Mouse (Mus musculus): ENCODE measurements at regions not wholly inside any gene's neighbourhood (a gene's known extent, or its start where the extent isn't known, plus 50 kb on each side); places are given as distances from the start of the nearest gene placed in this dataset.
"Not testable (repeated sequence)": the region's sequence is repeated elsewhere in the genome, so short reads cannot be mapped to it uniquely, and the experiment has no call there.

DNA sequence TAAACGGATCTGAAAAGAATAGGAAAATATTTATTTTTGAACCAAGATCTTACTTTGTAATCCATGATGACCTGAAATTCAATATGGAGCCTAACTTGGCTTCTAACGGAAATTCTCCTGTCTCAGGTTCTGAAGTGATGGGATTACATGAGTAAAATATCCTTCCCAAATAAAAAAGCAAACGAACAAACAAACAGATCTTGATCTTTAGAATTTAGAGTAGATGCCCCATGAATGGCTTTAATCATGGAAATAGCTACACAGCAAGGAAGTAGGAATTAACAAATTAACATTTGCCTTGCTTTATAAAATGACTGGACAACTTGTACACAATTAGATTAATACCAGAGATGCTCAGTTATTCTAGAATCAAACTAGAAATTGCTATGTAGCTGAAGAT, 243.8 kb downstream of the Mef2c start:
- TF ChIP-seq CTCF (IDR thresholded peaks at IDR 0.05; ENCODE audit: borderline replicate concordance, control insufficient read depth, extremely low read depth, insufficient read depth, low read length, poor library complexity) (no peak), POLR2A (IDR thresholded peaks at IDR 0.05; ENCODE audit: control insufficient read depth, extremely low read depth, insufficient read depth, low read length, poor library complexity) (no peak)
- 82% methylated on average over 3 of the region's 3 CpGs for whole genome bisulfite sequencing
- H3K27me3 ChIP-seq (ENCODE audit: control insufficient read depth, insufficient read depth, low read length): 0 out of 2 replicates have a peak, but pooled peaks cover 3% of the 10 kb centered on the region
- no peaks in the 10 kb centered on the region for H3K36me3 ChIP-seq (ENCODE audit: control insufficient read depth, insufficient read depth, low read length)
- no peaks in the 10 kb centered on the region for H3K4me1 ChIP-seq (replicated peaks; ENCODE audit: control insufficient read depth, insufficient read depth, low read length)
- no peak overlapping the region for H3K27ac ChIP-seq (ENCODE audit: control insufficient read depth, insufficient read depth, low read length)
- no peak for DNase-seq
- H3K4me3 ChIP-seq (ENCODE audit: control insufficient read depth, insufficient read depth, low read length): no peak overlapping the region

DNA sequence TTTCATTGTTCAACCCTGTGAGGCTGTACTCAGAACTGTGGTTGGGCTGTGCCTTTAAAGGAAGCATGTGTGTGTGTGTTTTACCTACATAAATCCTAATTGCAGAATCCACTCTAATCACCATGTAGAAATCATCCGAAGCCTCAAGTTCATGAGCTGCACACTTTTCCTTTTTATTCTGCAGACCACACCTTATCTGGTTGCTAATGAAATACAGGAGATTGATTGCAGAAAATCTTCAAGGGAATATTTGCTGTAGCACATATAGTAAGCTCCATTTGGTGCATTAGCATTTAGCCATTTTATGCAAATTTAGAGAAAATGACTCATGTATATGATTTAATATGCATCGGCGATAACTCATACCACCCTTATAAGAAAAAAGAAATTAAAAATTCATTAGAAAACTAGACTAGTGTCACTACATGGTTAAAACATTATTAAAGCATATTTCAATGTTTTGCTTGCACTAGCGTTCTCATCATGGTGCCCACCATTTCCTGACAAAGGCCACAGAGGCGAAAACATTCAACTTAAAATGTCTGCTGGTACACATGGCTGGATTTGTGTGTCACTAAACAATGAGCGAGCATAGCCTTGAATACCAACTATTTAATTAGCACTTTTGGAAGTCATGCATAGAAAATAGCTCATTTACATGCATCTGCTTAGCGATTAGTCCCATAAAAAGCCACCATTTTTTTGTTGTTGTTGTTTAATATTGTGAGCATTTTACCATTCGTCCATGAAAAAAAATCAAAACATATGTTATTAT, 245.7 kb downstream of the Mef2c start:
- no peaks in the 10 kb centered on the region for H3K4me1 ChIP-seq (replicated peaks; ENCODE audit: control insufficient read depth, insufficient read depth, low read length)
- WGBS: 88% methylated on average over 8 of the region's 8 CpGs
- no peaks in the 10 kb centered on the region for H3K36me3 ChIP-seq (ENCODE audit: control insufficient read depth, insufficient read depth, low read length)
- no peak for DNase-seq
- H3K27me3 ChIP-seq (ENCODE audit: control insufficient read depth, insufficient read depth, low read length): 0 out of 2 replicates have a peak, but pooled peaks cover 3% of the 10 kb centered on the region
- H3K27ac ChIP-seq (ENCODE audit: control insufficient read depth, insufficient read depth, low read length): no peak overlapping the region
- TF ChIP-seq POLR2A (IDR thresholded peaks at IDR 0.05; ENCODE audit: control insufficient read depth, extremely low read depth, insufficient read depth, low read length, poor library complexity): no peak
- no peak for TF ChIP-seq CTCF (IDR thresholded peaks at IDR 0.05; ENCODE audit: borderline replicate concordance, control insufficient read depth, extremely low read depth, insufficient read depth, low read length, poor library complexity)
- no peak overlapping the region for H3K4me3 ChIP-seq (ENCODE audit: control insufficient read depth, insufficient read depth, low read length)

DNA sequence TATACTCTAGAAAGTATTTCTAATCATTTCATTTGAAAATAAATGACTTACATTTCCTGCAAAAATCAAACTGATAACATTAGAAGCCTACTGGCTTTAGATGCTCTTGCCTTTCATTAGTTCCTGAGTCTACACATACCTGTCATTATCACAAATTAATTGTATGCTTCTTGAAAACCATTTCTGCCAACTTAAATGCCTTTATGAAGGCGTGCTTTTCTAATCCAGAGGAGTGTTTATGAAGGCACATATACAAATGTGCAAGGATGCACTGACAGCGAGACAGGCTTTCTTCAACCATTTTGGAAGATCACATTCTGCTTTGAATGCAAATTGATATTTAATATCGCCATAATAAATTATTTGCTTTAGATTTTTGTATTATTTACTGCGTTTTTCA, 246.6 kb downstream of the Mef2c start:
- 79% methylated on average over 4 of the region's 4 CpGs for WGBS
- TF ChIP-seq POLR2A (IDR thresholded peaks at IDR 0.05; ENCODE audit: control insufficient read depth, extremely low read depth, insufficient read depth, low read length, poor library complexity) (no peak), CTCF (IDR thresholded peaks at IDR 0.05; ENCODE audit: borderline replicate concordance, control insufficient read depth, extremely low read depth, insufficient read depth, low read length, poor library complexity) (no peak)
- H3K4me3 ChIP-seq (ENCODE audit: control insufficient read depth, insufficient read depth, low read length): no peak overlapping the region

DNA sequence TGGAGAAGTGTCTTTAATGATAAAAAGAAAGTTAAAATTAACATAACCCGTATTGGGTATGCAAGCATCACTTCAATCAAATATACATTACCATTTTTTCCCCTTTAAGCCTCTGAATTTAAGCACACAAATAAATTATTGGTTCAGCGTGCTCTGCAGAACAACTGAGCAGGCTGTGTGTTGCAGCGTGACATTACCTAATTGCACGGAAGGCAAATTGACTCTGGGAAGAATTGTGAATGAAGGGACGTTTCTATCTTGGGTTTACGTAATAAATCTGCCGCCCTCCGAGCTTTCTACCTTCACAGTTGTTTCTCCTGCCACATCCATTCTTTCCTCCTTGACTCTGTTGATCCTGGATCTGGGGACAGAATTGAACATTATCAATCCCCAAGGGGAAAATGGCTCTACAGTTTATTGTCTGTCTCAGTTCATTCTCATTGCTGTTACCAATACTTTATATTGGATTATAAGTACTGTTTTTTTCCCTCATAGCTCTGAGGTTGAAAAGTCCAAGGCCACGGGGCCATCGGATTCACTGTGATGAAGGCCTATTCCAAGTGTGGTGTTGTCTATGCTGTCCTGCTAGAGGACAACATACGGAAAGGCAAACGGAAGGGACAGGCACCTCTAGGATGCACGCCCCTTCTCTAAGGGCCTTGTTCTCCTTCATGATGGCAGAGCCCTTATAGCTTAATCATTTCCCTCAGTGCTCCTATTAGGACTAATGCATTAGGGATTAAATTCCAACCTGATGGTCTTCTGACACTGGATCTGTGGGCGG, 256.7 kb downstream of the Mef2c start:
- H3K27me3 ChIP-seq (ENCODE audit: control insufficient read depth, insufficient read depth, low read length): no peaks in the 10 kb centered on the region
- H3K36me3 ChIP-seq (ENCODE audit: control insufficient read depth, insufficient read depth, low read length): no peaks in the 10 kb centered on the region
- H3K27ac ChIP-seq (ENCODE audit: control insufficient read depth, insufficient read depth, low read length): no peak overlapping the region
- no peak for DNase-seq
- no peak overlapping the region for H3K4me3 ChIP-seq (ENCODE audit: control insufficient read depth, insufficient read depth, low read length)
- no peaks in the 10 kb centered on the region for H3K4me1 ChIP-seq (replicated peaks; ENCODE audit: control insufficient read depth, insufficient read depth, low read length)
- TF ChIP-seq CTCF (IDR thresholded peaks at IDR 0.05; ENCODE audit: borderline replicate concordance, control insufficient read depth, extremely low read depth, insufficient read depth, low read length, poor library complexity) (no peak), POLR2A (IDR thresholded peaks at IDR 0.05; ENCODE audit: control insufficient read depth, extremely low read depth, insufficient read depth, low read length, poor library complexity) (no peak)
- 94% methylated on average over 14 of the region's 14 CpGs for WGBS

More for the DNA sequence above, 246.6 kb downstream of the Mef2c start:
- H3K27ac ChIP-seq (ENCODE audit: control insufficient read depth, insufficient read depth, low read length): no peak overlapping the region
- 0 out of 2 replicates have a peak, but pooled peaks cover 3% of the 10 kb centered on the region for H3K27me3 ChIP-seq (ENCODE audit: control insufficient read depth, insufficient read depth, low read length)
- DNase-seq: no peak
- no peaks in the 10 kb centered on the region for H3K4me1 ChIP-seq (replicated peaks; ENCODE audit: control insufficient read depth, insufficient read depth, low read length)
- H3K36me3 ChIP-seq (ENCODE audit: control insufficient read depth, insufficient read depth, low read length): no peaks in the 10 kb centered on the region

DNA sequence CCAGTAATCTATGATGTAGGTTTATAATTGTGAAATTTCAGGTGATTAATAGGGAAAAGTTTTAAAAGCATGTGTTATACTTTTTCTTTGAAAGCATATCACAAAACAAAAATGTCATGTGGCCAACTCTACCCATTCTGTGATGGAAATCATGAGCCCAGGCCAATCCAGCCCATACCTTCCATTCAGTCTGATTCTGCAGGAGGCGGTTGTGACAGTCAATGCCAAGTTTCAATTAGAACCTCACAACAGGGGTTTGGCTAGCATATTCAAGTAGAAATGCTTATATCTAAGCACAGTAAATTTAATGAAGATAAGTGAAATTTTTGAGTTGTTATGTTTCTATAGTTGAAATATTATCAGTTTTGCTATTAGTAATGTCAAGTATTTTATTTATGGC, 258.6 kb downstream of the Mef2c start:
- no peak overlapping the region for H3K4me3 ChIP-seq (ENCODE audit: control insufficient read depth, insufficient read depth, low read length)
- no peak for DNase-seq
- no peaks in the 10 kb centered on the region for H3K4me1 ChIP-seq (replicated peaks; ENCODE audit: control insufficient read depth, insufficient read depth, low read length)
- TF ChIP-seq POLR2A (IDR thresholded peaks at IDR 0.05; ENCODE audit: control insufficient read depth, extremely low read depth, insufficient read depth, low read length, poor library complexity) (no peak), CTCF (IDR thresholded peaks at IDR 0.05; ENCODE audit: borderline replicate concordance, control insufficient read depth, extremely low read depth, insufficient read depth, low read length, poor library complexity) (no peak)
- H3K27ac ChIP-seq (ENCODE audit: control insufficient read depth, insufficient read depth, low read length): no peak overlapping the region
- H3K27me3 ChIP-seq (ENCODE audit: control insufficient read depth, insufficient read depth, low read length): no peaks in the 10 kb centered on the region
- 98% methylated on average over 1 of the region's 1 CpGs for WGBS
- H3K36me3 ChIP-seq (ENCODE audit: control insufficient read depth, insufficient read depth, low read length): no peaks in the 10 kb centered on the region

DNA sequence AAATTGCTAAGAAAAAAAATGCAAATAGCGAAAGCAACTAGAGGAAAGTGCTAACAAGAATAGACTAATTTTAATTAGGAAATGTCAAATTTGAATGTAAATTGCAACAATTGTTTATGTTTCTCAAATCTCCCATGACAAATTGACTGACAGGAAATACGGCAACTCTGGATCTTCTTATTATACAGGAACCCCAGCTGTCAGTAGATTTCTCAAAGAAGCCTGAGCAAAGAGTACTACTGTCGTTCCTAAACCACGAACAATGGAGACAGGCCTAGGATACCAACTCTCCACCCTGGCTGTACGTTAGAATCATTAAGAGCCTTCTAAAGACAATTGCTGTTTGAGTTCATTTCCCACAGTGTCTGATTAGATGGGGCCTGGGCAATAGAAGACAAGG, 259.5 kb downstream of the Mef2c start:
- 84% methylated on average over 5 of the region's 5 CpGs for WGBS
- H3K4me1 ChIP-seq (replicated peaks; ENCODE audit: control insufficient read depth, insufficient read depth, low read length); H3K27me3 ChIP-seq (ENCODE audit: control insufficient read depth, insufficient read depth, low read length); H3K27ac ChIP-seq (ENCODE audit: control insufficient read depth, insufficient read depth, low read length); DNase-seq; H3K36me3 ChIP-seq (ENCODE audit: control insufficient read depth, insufficient read depth, low read length); H3K4me3 ChIP-seq (ENCODE audit: control insufficient read depth, insufficient read depth, low read length): not testable (repeated sequence)
